Mouse (Mus musculus) gastrocnemius, postnatal 10 days (tissue): ENCODE measurements around the gene Arhgef7. TPM values are rescaled to one million over a fixed set of nuclear protein-coding genes. Genes with fewer than 3 reads are reported as not detected.

Experiments used
- DNase-seq: peaks from one replicate; pipeline ENCODE4 v3.0.0; 2021; ENCODE audit warnings: mixed read lengths
- total RNA-seq, 2 experiments: library from RNA; stranded (reverse); gene quantifications; 2 replicates each; pipeline ENCODE4 v1.2.3; 2021

Gene Arhgef7
- total RNA-seq, 2 experiments from 2014 or later: 76.7 to 84.2 TPM

DNA sequence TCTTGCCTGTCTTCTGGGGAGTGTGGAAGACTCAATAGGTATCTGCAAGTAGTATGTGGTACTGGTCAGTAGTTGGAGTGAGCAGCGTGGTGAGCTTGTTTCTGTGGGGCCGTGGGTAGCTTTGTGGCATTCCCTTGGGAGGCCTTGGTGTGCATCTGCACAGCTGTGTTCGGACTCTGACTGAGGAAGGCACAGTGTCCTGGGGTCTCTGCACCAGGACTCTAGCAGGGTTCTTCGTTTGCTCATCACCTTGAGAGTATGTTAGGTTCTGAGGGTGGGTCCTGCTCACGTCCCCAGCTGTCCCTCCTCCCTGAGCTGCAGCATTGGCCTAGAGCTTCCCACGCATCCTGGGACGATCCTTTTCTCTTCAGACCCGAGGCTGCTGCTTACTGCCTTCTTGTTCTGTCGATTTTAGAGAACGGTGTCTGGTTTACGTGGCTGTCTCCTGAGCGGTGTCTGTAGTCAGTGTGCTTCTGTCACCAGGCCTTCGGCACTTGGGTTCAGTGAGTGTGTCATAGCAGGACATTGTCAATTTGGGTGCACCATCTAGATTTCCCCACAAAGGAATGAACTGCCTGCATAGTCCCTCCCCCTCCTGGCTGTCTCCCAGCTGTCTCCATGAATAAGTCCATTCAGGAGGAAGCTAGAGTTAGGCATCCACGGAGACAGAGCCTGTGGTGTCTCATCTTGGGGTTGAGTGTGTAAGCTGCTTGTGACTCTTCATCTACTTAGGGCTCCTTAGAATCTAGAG lies 70.4 kb downstream of the Arhgef7 start:
- DNase-seq: no peak

DNA sequence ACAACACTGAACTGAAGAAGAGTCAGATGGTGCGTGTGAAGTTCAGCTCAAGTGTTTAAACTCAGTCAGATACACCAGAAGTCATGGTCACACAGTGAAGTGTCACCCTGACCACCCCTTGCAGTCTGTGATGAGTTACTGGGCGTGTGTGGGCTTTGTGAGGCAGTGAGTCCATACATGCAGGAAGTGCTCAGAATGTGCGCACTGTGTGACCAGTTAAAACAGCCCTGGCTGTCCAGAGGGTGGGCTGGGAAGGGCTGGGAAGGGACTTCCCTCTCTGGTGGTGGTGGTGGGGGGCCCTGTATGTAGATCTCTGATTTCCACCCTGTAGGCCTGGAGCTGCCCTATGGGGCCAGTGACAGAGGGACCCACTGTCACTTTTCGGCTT lies 71.0 kb downstream of the Arhgef7 start:
- no peak for DNase-seq

DNA sequence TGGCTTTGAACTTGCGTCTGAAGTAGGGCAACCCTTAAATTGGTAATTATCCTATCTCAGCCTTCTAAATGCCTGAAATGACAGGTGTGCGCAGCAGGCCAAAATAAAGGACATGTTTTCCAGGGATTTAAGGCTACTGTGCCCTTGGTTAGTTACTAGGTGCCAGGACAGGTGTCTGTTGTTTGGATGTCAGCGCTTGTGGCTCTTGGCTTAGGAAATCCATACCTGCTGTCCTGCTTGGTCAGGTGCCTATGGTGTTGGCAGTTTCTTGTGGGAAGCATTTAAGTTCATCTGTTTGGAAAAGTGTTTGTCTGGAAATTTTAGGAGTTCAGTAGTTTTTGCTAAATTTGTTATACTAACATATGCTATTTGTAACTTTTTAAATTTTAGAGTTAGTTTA lies 71.6 kb downstream of the Arhgef7 start:
- DNase-seq: no peak

DNA sequence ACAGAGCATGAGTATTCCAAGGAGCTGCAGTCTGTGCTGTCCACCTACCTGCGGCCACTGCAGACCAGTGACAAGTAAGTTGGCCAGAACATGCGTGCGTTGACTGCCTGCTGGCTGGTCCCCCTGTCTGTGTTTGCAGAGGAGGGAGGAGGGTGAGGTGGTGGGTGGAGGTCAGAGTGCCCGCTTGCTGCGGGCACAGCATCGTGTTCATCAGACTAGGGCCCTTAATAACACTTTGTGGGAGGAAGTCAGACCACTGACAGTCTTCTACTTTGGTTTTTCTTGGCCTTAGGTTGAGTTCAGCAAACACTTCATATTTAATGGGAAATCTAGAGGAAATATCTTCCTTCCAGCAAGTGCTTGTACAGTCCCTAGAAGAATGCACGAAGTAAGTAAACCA lies 73.0 kb downstream of the Arhgef7 start:
- no peak for DNase-seq

DNA sequence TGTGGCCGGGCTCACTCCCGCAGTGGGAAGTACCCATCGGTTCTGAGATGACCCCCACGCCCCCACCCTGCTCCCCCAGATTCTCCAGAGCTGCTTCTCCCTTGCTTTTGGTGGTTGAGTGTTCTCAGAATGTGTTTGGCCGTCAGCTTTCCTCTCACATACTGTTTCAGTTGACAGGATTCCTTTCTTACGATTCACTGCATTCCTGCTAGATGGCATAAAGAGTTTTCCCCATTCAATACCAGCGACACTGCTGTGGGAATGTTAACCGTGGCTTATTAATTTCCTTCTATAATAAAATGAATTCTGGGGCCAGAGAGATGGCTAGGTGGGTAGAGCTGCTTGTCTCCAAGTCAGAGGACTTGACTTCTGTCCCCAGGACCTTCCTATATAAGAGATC lies 74.0 kb downstream of the Arhgef7 start:
- DNase-seq: no peak

DNA sequence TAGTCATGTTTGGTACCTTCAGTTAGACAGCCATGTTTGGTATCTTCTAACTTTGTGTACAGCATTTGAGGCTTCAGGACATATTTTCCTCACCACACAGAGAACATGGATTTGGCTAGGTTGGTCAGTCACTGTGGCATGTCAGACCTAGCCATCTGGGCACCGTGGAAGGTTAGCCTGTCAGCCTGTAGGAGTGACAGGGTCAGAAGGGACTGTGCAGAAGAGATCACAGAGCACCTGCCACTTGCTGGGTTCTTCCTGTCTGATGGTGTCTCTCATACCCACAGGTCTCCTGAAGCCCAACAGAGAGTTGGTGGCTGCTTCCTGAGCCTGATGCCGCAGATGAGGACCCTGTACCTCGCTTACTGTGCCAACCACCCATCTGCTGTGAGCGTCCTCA lies 77.4 kb downstream of the Arhgef7 start:
- DNase-seq: no peak

DNA sequence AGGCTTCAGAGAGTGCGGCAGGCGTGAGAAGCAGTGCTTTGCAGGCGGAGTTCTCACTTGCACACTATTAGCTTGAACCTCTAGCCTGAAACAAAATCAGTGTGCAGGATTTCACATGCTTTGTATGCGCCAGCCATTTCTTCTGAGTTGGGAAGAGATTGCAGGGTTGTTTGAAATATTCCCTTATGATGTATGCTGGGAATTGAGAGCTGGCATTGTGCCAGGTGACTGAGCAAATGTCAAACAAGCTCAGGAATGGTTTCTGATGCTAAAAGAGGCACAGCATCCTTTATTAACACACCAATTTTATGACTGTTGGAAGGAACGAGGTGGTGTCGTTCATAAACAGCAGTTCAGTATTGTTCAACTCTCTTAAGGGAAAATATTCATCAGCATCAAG lies 78.7 kb downstream of the Arhgef7 start:
- no peak for DNase-seq

DNA sequence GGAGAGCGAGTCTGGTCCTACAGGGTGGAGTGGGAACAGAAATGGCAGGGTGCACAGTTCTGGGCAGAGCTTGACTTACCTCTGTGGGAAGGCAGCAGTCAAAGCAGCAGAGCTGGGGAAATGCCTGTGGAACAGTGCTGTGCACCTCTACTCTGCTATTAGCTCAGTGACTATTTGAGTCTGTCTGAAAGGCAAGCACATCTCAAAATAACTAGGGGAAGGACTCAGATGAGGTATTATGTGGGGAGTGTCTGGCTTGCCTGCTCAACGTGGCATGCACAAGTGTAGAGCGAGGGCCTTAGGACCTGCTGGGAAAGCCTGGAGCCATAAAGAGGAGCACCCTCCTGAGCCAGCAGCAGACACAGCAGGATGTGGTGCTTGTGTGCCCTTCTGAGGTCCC lies 79.8 kb downstream of the Arhgef7 start:
- no peak for DNase-seq

DNA sequence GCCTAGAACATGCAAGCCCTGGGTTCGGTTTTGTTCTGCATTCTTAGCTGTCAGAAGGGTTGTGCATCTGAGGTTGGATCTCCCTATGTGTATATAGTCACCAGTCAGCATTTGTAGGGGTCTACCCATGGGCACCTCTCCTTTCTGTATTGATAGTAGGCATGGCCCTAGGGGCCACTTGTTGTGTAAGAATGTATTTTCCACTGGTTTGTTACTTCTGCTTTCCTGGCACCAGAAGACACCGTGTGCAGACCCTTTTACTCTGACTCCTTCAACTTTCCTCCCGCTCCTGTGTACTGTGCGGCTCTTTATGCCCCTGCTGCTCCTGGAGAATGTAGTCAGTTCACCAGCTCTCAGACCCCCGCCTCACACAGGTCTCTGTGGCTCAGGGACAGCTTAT lies 80.5 kb downstream of the Arhgef7 start:
- DNase-seq: no peak

DNA sequence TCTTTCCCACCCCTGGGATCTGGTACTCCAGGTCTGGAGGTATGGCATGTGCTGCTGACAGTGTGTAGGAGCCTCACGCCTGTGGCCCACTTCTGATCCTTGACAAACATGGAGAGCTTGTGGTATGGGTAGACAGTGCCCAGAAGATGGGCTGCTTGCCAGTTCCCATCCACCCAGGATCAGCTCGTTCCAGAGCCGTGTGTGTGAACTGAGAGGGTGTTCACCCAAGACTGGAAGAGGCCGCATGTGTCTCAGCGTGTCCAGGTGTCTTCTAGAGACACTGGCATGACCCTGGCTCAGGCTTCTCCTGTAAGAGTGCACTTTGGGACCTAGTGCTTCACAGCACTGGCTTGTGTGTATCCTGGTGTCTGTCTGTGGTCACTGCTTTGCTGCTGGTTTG lies 82.9 kb downstream of the Arhgef7 start:
- no peak for DNase-seq

DNA sequence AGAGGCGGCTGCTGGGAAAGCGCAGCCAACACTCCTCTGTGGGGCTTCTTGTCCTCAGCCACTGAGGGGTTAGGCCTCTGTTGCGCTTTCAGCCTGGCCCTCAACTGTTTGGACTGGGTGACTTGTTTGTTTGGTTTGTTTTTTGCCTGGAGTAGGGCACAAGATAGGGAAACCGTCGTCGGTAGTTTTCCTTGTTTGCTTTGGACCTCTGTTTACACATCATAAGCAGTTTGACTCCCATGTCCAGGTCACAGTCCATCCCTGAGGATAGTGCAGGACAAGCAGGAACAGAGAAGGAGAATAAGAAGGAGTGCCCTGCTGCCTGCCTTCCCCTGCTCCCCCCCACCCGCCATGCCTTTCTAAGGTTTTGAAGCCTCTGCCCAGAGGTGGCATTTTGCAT lies 86.3 kb downstream of the Arhgef7 start:
- no peak for DNase-seq

DNA sequence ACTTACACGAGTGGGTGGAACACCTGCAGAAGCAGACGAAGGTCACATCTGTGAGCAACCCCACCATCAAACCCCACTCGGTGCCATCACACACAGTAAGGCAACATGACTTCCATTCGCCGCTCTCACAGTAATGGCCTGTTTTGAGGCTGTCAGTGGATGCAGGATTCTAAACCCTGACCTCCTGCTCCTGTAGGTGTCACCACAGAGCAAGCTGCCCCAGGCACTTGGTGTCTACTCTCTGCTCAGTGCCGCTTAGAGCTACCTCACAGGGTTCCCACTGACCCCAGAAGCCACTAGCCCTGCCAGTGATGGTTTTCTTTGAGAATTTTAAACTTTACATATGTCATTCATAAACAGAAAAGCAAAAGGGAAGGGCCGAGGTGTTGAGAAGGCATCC lies 87.7 kb downstream of the Arhgef7 start:
- no peak for DNase-seq

DNA sequence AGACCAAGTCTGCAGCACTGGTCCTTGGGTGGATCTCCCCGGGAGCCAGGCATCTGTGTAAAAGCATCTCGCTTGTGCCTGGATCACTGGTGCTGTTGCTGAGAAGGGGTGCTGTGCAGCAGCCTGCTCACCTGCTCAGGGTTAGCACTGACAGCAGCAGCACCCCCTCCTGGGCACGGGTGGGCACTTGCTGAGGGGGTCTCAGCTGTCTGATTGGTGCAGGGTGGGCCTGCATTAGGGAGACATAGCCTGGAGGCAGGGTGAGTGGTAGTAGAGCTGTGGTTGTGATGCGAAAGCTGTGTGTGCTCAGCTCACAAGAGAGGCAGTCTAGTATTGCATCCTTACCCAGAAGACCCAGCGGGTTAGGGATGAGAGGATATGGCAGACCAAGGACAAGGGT lies 92.6 kb downstream of the Arhgef7 start:
- DNase-seq: no peak

DNA sequence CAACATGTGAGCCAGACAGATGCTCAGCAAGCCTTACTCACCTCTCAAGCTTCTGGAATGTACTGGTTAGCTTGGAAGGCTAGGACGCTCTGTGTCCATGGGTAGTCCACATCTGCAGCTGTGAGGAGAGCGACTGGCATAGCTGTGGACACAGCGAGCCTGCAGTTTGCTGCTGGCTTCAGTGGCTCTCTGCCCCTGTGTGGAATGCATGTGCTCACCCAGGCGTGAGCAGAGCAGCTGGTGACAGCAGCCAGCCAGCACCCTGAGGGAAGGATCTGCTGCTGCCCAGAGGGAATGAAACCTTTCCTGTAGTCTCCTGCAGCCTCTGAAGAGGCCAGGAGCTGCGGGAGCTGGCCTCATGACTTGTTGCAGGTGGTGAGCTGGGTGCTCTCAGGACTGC lies 93.0 kb downstream of the Arhgef7 start:
- DNase-seq: no peak

DNA sequence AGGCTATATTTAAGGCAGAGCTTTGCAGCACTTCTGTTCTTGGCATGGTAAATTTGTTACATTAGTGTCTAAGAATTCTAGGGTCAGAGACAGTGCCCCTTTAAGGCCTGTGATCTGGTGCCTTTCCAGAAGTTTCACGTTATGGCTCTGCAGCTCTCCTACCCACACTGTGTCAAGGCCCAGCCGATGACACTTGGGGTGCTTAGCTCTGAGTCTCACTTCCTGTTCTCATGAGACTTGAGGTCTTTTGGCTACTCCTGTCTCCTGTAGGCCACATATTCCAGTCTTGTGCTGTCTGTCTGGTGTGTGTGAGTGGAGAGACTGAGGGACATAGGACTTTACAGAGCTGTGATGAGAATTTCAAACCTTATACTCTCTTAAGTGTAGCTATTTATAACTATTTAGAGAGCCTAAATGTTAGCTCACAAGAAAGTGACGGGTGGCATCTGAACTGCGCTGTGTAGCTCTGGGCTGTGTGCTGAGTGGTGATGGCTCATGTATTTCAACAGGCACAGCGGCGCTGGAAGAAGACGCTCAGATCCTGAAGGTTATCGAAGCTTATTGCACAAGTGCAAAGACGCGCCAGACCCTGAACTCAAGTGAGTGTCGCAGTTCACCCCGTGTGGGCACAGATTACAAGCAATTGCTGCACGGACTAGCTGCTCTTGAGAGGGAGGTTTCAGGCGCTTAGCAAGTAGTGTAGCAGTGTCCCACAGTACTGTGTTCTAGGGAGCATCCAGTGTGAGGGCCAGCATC lies 94.1 kb downstream of the Arhgef7 start:
- DNase-seq: no peak

DNA sequence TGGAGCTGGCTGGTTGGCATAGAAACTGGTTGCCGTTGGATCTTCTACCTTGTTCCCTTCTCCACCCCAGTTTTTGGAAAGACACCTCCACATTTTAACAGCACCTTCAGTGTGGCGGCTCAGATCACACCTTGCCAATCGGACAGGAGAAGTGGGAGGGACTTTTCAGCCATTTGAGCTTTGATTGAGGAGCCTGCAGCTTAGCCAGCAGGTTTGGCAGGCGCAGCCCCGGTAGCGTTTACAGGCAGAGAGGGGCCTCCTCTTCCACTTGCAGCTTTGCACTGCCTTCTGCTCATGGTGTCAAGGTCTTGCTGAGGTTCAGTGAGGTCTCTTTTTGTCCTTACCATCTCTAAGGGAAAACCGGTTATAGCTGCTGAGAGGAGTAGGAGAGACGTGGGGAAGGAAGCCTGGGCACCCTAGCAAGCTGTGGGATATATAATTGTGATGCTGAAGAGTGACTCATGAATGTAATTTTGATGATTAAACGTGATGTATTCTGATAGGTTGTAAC lies 95.1 kb downstream of the Arhgef7 start:
- DNase-seq: no peak

DNA sequence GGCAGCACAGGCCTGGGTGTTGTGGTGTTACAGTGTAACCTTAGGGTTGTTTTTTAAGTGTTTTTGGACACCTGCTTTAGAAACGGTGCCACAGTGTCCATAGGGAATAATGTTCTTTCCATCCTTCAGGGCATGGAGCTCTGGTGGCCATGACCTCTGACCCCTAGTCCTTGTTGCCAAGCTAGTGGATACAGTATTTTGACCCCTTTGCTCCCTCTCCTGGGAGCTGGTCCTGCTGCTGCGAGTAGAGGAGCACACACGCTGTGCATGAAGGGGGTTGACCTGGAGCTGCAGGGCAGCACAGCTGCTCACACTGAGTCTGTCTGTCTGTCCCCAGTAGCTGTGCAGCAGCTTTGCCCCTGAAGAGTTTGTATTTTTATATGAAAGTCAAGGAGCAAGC lies 98.2 kb downstream of the Arhgef7 start:
- DNase-seq: no peak

DNA sequence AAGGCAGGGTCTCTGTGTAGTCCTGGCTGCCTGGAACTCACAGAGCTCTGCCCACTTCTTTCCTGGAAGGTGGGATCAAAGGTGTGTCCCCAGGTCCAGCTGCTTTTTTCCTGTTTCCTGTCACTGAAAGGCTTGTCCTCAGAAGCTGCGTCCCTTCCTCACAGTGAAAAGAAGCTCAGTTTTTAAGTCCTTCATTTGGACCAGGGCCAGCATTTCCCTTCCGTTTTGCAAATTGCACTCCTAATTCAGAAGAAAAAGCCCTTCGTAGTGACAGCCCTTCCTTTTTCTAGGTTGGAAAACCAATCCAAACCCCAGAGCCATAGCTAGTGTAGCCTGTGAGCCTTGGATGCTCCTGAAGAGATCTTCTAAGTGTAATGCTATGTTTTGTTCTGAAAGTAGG lies 99.8 kb downstream of the Arhgef7 start:
- DNase-seq: no peak

DNA sequence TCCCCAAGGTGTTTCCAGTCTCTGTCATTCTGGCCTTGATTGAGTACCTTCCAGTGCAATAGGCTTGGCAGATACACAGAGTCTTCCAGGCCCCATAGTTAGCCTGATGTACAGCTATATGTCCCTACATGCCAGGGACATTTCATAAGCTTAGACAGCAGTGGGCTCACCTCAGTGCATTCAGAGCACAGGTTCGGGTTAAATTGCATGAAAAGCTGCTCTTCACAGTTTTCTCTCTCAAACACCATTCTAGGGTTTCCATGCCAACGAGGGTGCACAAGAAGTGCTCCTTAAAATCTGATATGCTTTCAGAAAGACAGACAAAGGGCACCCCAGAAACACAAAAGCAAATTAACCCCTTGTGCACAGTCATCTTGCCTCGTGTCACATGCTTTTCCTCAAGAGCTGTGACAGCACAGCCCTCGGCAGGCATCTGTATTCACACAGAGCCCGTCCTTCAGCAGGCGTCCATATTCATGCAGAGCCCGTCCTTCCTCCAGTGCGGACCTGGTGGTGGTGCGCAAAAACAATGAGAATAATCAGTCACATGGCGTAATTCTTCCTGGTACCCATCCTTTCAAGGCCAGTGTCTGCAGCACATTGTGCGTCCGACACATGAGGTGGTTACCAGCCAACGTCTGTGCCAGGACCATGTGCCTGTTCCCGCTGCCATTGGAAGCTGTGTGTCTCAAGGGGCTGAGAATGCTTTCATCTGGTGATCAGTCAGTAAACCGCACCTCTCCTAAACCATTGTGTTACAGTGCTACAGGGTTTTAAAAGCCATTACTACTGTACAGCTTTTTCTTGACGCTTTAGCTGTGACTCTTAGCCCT lies 102.9 kb downstream of the Arhgef7 start:
- DNase-seq: no peak

DNA sequence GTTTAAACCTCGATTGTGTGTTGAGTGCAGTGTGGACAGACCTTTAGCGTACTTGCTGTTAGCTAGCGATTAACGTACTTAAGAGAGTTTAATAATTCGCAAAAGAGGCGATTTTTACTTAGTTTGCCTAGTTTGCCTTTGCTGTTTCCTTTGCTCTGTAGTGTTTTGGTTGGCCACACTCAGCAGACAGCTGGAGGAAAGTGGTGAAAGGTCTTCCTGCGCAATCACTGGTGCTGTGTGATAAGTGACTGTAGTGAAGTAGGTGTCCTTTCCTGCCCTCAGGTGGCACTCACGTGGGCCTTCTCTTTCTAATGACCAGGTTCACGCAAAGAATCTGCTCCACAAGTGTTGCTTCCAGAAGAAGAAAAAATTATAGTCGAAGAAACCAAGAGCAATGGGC lies 103.7 kb downstream of the Arhgef7 start:
- DNase-seq: no peak

DNA sequence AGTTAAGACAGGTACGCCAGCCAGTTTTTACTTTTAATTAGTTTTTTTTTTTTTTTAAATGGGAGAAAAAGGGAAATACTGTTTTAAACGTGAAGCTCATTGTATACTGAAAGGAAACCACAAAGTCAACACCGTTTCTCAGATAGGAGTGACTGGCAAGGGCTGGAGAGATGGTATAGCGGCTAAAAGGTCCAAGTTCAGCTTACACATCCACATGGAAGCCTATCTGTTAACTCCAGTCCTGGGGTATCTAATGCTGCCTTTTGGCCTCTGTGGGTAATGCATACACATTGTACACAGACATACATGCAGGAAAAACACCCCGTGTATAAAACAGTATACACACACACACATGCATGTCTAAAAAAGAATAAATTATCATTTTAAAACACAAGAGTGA lies 104.4 kb downstream of the Arhgef7 start:
- DNase-seq: no peak

DNA sequence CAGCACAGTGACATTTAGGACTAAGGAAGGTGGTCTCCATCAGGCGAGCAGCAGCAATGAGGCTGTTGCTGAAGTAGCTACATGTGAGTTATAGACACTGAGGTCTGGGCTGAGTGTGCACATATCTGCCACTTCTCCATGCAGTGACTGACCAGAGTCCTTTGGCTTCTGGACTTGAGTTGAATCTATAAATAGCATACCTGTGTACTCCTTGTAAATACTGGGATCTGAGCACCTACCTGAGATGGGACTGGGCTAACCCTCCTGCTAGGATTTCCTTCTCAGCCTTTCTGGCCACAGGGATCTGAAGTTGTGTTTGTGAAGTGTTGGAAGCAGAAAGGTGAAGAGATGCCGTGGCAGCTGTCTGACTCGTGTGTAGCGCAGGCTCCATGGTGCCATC lies 105.6 kb downstream of the Arhgef7 start:
- DNase-seq: no peak

DNA sequence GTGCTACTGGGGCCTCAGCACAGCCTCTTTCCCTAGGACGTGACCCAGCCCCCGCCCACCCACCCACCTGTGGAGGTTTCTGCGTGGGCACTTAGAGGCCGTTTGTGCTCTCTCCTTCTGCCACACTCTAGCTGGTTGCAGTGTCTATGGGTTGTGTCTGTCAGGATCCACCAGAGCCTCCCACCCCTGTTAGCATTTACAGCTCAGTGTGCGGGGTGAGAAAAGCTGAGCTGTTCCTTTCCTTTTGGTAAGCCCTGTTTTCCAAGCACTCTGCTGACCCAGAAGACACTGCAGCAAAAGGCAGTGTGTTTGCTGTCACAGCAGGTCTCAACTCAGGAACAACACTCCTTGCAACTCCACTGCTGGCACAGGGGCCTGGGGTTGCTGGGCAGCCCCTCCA lies 106.7 kb downstream of the Arhgef7 start:
- no peak for DNase-seq
